Mouse (Mus musculus) erythroblast, embryonic 14.5 days (primary cell): Measurements from ENCODE around the gene Meis2. TPM values are rescaled to one million over a fixed set of nuclear protein-coding genes. Genes with fewer than 3 reads are reported as not detected.

Experiments used
- H3K27me3 ChIP-seq: 2 replicates; pipeline ENCODE4 v1.6.1; 2012; ENCODE audit warnings: inconsistent platforms; ENCODE audit not compliant: control insufficient read depth
- H3K36me3 ChIP-seq: 2 replicates; pipeline ENCODE4 v1.6.1; 2012; ENCODE audit warnings: mild to moderate bottlenecking, inconsistent platforms; ENCODE audit not compliant: control insufficient read depth
- H3K4me1 ChIP-seq: 2 replicates; pipeline ENCODE4 v1.6.1; 2012; ENCODE audit warnings: inconsistent platforms; ENCODE audit not compliant: control insufficient read depth
- H3K4me3 ChIP-seq: replicated peaks from 2 replicates; pipeline ENCODE3; 2012; ENCODE audit warnings: moderate library complexity, mild to moderate bottlenecking, inconsistent platforms
- H3K9me3 ChIP-seq: 2 replicates; pipeline ENCODE4 v1.6.1; 2012; ENCODE audit warnings: low read length, inconsistent platforms, mixed read lengths; ENCODE audit not compliant: control insufficient read depth
- GATA1 ChIP-seq: IDR thresholded peaks from 2 replicates; pipeline ENCODE4 v1.6.1; 2012; ENCODE audit warnings: low read length, inconsistent platforms, mixed read lengths
- TAL1 ChIP-seq: IDR thresholded peaks from 3 replicates; pipeline ENCODE4 v1.6.1; 2012; ENCODE audit warnings: low read length, inconsistent platforms, mixed read lengths
- polyA plus RNA-seq: library from polyadenylated mRNA; stranded (reverse); fragments of >175 nt; gene quantifications from 2 replicates; pipeline ENCODE4 v1.2.3, GENCODE M21; 2012

Meis2 gene
- polyA plus RNA-seq, 1 experiment = not detected

DNA sequence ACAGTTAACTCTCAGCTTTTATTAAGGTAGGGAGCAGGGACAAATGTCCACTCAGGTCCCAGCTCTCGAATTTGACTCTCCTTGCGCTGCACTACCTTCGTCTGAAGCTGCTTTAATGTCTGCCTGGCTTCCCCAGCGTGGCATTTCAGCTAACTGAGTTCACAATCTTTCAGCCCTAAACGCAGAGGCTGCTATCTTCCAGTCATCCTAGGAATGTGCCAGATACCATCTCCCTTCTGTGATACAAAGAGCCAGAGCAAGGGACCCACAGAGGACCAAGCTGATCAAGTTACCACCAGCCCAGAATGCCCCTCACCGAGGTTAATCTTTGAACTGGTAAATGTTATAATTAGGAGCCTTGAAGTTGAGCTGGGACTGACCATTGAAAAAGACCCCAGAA lies 55.2 kb downstream of the Meis2 start:
- Histone ChIP-seq H3K4me3 (no peak overlapping the region), H3K27me3 (no peaks in the 10 kb centered on the region), H3K36me3 (no peaks in the 10 kb centered on the region), H3K9me3 (no peaks in the 10 kb centered on the region), H3K4me1 (no peaks in the 10 kb centered on the region)
- no peak for TF ChIP-seq GATA1
- no peak for TF ChIP-seq TAL1

DNA sequence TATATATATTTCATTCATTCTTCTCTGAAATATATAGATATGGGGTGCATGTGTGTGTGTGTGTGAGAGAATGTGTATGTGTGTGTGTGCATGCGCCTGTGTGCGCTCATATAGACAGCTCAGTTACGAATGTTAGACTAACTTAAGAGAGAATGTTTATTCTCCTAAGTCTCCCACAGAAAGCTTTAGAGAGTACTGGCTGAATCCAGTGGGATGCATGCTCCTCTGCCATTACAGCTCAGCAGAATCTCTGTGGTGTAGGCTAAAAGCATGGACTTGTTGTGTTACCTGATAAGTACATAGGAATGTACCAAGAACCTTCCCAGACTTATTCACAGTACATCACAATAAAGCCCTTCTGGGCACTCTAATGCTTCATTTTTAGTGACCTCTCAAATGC lies 55.6 kb downstream of the Meis2 start:
- no peaks in the 10 kb centered on the region for H3K27me3 ChIP-seq
- TF ChIP-seq GATA1 = no peak
- TF ChIP-seq TAL1 = no peak
- no peaks in the 10 kb centered on the region for H3K4me1 ChIP-seq

DNA sequence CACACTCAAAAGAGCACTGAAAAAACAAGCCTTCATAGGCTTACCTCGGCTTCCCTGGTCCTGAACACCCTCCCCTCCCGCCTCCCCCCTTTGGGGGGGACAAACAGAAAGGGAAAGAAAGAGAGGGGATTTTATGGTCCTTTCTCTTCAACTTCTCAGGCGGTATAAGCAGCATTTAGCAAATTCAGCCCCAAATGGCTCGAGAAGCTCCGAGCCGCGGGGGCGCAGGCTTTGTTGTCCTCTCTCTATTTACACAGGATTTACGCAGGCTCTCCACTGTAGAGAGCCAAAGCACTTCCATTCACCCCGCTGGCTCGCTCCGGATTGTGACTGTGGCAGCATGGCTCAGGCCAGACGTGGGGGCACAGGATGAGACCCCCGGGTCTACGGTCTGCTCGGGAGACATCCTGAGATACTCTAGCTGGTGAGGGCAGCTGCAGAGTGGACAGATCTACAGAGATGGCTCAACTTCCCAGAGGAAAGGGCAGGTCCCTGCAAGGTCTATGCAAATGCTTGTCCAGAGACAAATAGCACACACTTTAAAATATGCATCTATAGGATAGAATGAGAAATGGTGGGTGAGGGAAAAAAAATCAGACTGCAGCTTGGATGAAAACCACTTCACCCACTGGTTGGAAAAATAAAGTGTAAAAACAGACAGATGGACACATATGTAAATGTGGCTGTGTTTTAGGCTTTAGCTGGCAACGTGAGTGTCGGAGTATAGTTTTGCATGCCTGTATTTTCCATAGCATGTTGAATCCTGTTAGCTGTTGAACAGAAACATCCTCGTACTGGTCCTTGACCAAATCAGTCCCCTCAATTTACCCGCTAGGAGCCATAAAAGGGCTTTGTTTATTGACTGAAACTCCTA lies 56.3 kb downstream of the Meis2 start:
- H3K36me3 ChIP-seq = no peaks in the 10 kb centered on the region
- H3K4me3 ChIP-seq = peak overlapping the region; percentile 9
- H3K4me1 ChIP-seq = no peaks in the 10 kb centered on the region
- no peaks in the 10 kb centered on the region for H3K9me3 ChIP-seq
- no peak for TF ChIP-seq GATA1
- no peak for TF ChIP-seq TAL1
- H3K27me3 ChIP-seq = no peaks in the 10 kb centered on the region

More for the DNA sequence above, 55.6 kb downstream of the Meis2 start:
- Histone ChIP-seq H3K9me3 (no peaks in the 10 kb centered on the region), H3K4me3 (no peak overlapping the region), H3K36me3 (no peaks in the 10 kb centered on the region)

DNA sequence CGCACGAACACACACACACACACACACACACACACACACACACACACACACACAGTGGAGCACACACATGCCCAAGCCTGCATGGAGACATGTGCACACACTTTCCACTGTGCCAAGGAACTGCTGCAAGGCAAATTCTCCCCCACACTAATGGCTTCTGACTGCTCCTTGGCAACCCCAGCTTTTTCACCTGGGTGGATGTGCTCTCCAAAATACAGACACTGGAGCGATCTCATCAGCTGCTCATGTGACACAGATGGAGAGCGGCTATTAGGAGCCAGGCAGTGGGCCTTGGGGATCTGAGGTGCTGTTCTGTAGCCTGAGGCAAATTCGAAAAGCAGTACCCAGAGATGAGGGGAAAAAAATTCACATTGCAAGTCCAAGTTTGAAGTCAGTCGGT lies 63.3 kb downstream of the Meis2 start:
- no peaks in the 10 kb centered on the region for H3K27me3 ChIP-seq
- no peaks in the 10 kb centered on the region; the same call in 1 of the 2 replicates for H3K9me3 ChIP-seq
- no peaks in the 10 kb centered on the region for H3K36me3 ChIP-seq
- no peak for TF ChIP-seq TAL1
- TF ChIP-seq GATA1 = no peak
- H3K4me3 ChIP-seq = no peak overlapping the region
- H3K4me1 ChIP-seq = no peaks in the 10 kb centered on the region

DNA sequence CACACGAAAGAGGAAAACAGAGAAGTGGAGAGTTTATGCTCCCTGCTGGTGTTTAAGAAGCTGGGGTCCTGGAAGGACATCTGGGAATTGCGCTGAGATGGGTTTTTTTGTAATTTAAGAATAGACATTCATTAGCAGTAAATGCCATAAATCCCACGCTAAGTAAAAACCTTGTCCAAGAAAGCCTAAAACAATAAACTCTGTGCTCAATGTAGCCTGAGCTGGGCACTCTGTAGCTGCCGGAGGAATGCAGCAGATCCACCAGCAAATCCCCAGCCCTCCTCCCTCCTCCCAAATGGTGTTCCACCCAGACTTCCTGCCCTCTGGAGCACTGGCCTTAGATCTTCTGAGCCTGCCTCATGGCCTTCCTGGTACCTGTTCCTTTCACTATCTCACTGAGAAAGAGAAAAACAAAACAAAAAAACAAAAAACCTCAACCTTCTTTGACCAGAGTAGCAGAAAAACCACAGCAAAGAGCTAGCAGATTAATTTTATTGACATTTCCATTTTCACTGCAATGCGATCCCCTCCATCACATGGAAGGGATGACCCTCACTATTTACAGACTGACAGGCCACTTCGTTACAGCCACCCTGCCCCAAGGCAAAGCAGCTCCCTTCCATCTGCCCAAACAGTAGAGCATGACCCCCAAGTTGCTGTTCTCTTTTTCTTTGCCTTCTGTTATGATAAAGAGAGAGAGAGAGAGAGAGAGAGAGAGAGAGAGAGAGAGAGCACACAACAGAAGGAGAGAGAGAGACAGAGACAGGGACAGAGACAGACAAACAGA lies 64.1 kb downstream of the Meis2 start:
- H3K36me3 ChIP-seq = no peaks in the 10 kb centered on the region
- TF ChIP-seq GATA1 (no peak), TAL1 (no peak)
- H3K27me3 ChIP-seq = no peaks in the 10 kb centered on the region
- H3K9me3 ChIP-seq = no peaks in the 10 kb centered on the region; the same call in 1 of the 2 replicates
- H3K4me3 ChIP-seq = no peak overlapping the region
- H3K4me1 ChIP-seq = no peaks in the 10 kb centered on the region

DNA sequence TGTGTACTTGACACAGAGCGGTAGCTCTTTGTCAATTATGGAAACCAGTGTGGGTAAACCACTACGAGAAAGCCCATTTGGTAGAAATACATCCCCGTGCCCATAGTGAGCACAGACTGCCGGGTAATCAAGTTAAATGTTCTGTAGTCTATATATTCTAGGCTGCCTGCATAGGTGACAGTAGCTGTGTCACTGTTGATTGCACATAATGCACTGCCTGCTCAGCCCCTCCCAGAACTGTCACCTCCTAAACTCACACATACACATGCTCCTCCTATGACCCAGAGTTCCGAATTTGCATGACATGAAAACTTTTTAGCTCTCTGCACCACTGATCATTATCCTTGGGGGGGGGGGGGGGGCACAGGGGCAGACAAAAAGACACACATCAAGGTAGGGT lies 65.1 kb downstream of the Meis2 start:
- H3K9me3 ChIP-seq = no peaks in the 10 kb centered on the region; the same call in 1 of the 2 replicates
- H3K36me3 ChIP-seq = no peaks in the 10 kb centered on the region
- TF ChIP-seq TAL1 (no peak), GATA1 (no peak)
- H3K4me3 ChIP-seq = no peak overlapping the region
- H3K4me1 ChIP-seq = no peaks in the 10 kb centered on the region
- no peaks in the 10 kb centered on the region for H3K27me3 ChIP-seq

DNA sequence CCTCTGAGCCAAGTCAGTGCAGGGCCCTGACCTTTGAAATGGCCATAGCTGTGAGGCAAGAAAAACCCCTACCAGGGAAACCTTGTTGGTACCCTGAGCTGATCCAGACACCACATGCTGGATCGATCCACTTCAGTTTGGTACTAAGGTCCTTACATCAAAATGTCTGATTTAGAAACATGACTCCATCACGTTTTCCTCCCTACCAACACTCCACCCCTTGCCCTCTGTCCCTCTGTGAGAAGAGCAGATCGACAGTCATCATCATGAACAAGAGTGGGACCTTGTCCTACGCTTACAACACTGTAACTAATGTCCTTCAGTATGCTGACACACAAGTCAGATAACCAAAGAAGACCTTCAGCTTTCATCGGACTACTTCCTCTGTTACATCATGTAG lies 66.8 kb downstream of the Meis2 start:
- H3K4me1 ChIP-seq = no peaks in the 10 kb centered on the region
- no peak for TF ChIP-seq TAL1
- no peak for TF ChIP-seq GATA1
- H3K27me3 ChIP-seq = no peaks in the 10 kb centered on the region
- H3K9me3 ChIP-seq = no peaks in the 10 kb centered on the region; the same call in 1 of the 2 replicates
- no peaks in the 10 kb centered on the region for H3K36me3 ChIP-seq
- H3K4me3 ChIP-seq = no peak overlapping the region

DNA sequence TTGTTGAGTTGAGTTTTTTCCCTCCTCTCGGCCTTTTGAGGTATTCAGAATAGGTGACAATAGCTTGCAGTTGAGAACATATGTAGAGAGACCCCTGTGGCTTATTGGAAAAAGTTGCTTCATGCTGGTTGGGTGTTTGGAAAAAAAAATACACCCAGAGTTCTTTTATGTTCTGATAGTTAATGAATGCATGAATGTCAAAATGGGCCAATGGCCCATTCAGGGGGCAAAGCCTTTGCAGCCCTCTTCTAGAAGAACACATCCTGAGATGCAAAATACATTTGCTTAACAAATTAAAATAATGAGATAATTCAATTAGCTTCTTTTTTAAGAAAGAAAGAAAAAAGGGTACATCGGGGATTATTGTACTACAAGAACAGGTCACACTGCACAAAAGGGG lies 69.2 kb downstream of the Meis2 start:
- no peaks in the 10 kb centered on the region for H3K4me1 ChIP-seq

DNA sequence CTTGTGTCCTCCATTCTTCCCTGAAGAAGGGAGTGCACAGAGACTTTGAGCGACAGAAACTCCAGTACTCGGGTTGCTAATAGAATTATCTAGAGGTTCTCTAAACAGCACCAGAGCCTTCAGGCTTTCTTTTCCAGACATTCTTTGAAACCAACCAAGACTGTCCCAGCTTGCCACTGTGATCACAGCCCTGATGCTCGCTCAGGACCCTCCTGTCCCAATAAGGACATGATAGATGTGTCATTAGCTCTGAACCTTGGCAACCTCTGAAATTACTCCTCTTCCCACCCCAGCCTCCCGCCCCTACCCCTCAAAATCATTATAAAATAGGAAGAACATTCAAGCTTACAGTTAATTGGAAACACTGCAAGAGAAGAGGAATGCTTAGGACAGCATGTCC lies 71.8 kb downstream of the Meis2 start:
- no peaks in the 10 kb centered on the region; the same call in 1 of the 2 replicates for H3K9me3 ChIP-seq
- TF ChIP-seq TAL1 (no peak), GATA1 (no peak)
- no peaks in the 10 kb centered on the region for H3K4me1 ChIP-seq
- no peak overlapping the region for H3K4me3 ChIP-seq
- H3K36me3 ChIP-seq = no peaks in the 10 kb centered on the region
- H3K27me3 ChIP-seq = no peaks in the 10 kb centered on the region

More for the DNA sequence above, 69.2 kb downstream of the Meis2 start:
- Histone ChIP-seq H3K36me3 (no peaks in the 10 kb centered on the region), H3K9me3 (no peaks in the 10 kb centered on the region; the same call in 1 of the 2 replicates), H3K27me3 (no peaks in the 10 kb centered on the region), H3K4me3 (no peak overlapping the region)
- TF ChIP-seq GATA1 = no peak
- TF ChIP-seq TAL1 = no peak
